Mouse (Mus musculus): Measurements from ENCODE around the gene C1galt1. TPM values are rescaled to one million over a fixed set of nuclear protein-coding genes. Genes with fewer than 3 reads are reported as not detected.

Gene C1galt1
- total RNA-seq (2014; rRNA removed) (16.8 and 19.9 TPM in 2 replicates), polyA plus RNA-seq (2015; fragmentation: Nextera tagmentation; extraction: Ambion mirVana) (1.4 and 1.5 TPM in 2 replicates)

DNA sequence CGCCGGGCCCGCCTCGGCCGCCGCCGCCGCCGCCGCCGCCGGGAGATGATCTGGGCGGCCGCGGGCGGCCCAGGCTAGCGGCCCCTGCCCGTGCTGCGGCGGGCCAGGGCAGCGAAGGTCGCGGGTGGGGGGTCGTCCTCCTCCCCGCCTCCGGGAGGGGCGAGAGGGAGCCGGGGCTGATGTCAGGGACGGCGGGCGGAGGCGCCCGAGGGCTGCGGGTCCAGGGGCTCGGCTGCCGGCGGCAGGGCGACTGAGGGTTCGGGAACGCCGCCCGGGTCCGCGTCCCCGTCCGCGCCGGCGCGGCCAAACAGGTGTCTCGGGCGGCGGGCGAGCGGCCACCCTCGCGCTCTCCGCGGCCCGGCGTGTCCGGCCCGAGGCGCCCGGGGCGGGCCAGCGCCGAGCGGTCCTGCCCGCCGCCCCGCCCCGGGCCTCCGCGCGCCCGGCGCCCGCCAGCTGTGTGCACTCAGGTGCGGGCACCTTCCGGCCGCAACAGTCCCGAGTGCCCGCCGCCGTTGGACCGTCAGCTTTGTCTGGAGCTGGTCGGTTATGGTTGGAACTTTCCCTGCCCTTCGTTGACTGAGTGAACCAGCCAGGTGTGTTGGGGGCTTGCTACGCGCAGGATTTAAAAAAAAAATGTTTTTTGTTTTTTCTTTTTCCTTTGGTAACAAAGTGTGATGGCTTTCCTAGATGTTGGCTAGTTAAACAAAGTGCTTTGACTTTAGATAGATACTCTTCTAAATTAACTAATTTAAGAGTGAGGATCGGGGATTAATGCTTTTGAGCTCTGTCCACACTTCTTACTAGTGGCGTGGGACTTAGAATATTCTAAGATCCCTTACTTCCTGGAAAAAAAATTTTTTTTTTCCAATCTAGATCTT, at the start of gene C1galt1:
Gene C1galt1 (plus strand): TSS at position 41 of the 878 bp plus-strand sequence.
- H3K36me3 ChIP-seq (ENCODE audit: insufficient read depth, low read length) = no peaks in the 10 kb centered on the region
- H3K27ac ChIP-seq (ENCODE audit: low read depth, low read length) = peak within 1 kb of the TSS; percentile 92
- H3K27me3 ChIP-seq (ENCODE audit: insufficient read depth, low read length) = no peaks in the 10 kb centered on the region
- TF ChIP-seq CTCF (IDR thresholded peaks at IDR 0.05) = no peak
- peak within 1 kb of the TSS; percentile 91 for H3K9ac ChIP-seq (replicated peaks; ENCODE audit: low read length, poor library complexity, severe bottlenecking)
- peaks cover 8% of the 10 kb centered on the region for H3K4me1 ChIP-seq (ENCODE audit: insufficient read depth, low read length)
- peak within 1 kb of the TSS; percentile 86 for H3K4me3 ChIP-seq (ENCODE audit: low read depth, low read length)
- no peaks in the 10 kb centered on the region for H3K9me3 ChIP-seq (ENCODE audit: low read length)
- ATAC-seq (ENCODE audit: low FRiP score) (peak; percentile 71), DNase-seq (ENCODE audit: low spot score) (no peak)
- H3K4me2 ChIP-seq (ENCODE audit: low read depth, low read length, poor library complexity, severe bottlenecking) = peak within 1 kb of the TSS; percentile 64
- under 1% methylated on average over 32 of the region's 93 CpGs for WGBS

DNA sequence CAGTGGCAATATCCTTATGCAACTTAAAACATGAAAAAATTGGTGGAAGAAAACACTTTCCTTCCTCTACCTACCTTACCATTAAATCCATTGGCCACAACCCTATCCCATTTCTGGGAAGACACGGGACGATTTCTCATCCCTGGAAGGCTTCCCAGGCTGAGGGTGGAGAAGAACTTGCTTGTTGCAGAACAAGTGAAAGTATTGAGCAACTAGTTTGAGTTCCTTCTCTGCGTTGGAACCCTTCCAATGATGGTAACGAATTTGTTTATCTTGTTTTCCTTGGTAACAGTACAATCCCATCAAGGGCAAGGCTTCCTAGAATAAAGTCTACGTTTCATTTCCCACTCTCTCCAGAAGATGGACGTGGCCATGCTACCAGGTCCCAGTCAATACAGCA, 44.7 kb upstream of the C1galt1 start:
- no peak overlapping the region for H3K4me3 ChIP-seq (ENCODE audit: low read depth, low read length)
- no peaks in the 10 kb centered on the region for H3K4me1 ChIP-seq (ENCODE audit: insufficient read depth, low read length)
- H3K9me3 ChIP-seq (ENCODE audit: low read length) = no peaks in the 10 kb centered on the region
- no peak for TF ChIP-seq CTCF (IDR thresholded peaks at IDR 0.05)
- ATAC-seq (ENCODE audit: low FRiP score) (no peak), DNase-seq (ENCODE audit: low spot score) (no peak)
- H3K4me2 ChIP-seq (ENCODE audit: low read depth, low read length, poor library complexity, severe bottlenecking) = no peak overlapping the region
- no peak overlapping the region for H3K27ac ChIP-seq (ENCODE audit: low read depth, low read length)
- no peaks in the 10 kb centered on the region for H3K36me3 ChIP-seq (ENCODE audit: insufficient read depth, low read length)
- 81% methylated on average over 6 of the region's 6 CpGs for WGBS
- no peak overlapping the region for H3K9ac ChIP-seq (replicated peaks; ENCODE audit: low read length, poor library complexity, severe bottlenecking)
- no peaks in the 10 kb centered on the region for H3K27me3 ChIP-seq (ENCODE audit: insufficient read depth, low read length)

DNA sequence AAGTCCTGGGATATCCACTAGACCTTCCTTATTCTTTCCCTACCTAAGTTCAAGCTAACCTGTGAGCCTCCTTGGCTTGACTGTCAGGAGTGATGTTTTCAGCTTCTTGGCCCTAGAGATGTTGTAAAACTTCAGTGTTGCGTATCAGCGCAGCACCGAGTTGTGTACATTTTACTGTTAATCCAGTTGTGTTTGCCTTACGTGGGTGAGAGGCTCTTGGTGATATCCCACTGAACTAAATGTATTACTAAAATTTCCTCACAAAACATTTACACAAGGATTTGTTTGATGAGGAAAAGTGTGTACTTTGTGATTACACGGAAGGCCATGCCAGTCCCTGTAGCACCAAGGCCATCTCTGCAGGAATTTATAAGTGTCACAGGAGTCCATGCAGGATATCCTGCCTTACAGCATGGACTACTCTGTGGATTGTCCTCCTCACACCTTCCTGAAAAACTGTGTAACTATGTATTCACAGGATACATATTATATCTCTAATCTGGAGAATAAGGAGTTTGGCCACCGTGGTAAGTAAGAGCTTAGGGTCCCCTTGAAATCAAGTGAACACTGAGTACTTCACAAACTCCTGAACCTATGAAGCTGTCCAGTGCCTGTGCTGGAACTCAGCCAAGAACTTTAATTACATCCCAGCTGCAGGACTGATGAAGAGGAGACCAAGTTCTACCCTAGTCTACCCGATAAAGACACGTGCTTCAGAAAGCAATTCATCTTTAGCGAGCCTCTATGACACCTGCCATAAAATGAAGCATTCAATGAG, 40.7 kb upstream of the C1galt1 start:
- Histone ChIP-seq H3K4me3 (ENCODE audit: low read depth, low read length) (no peak overlapping the region), H3K4me1 (ENCODE audit: insufficient read depth, low read length) (no peaks in the 10 kb centered on the region), H3K9ac (replicated peaks; ENCODE audit: low read length, poor library complexity, severe bottlenecking) (no peak overlapping the region), H3K27me3 (ENCODE audit: insufficient read depth, low read length) (no peaks in the 10 kb centered on the region), H3K27ac (ENCODE audit: low read depth, low read length) (no peak overlapping the region), H3K9me3 (ENCODE audit: low read length) (no peaks in the 10 kb centered on the region), H3K36me3 (ENCODE audit: insufficient read depth, low read length) (no peaks in the 10 kb centered on the region), H3K4me2 (ENCODE audit: low read depth, low read length, poor library complexity, severe bottlenecking) (no peak overlapping the region)
- 90% methylated on average over 9 of the region's 9 CpGs for WGBS
- DNase-seq (ENCODE audit: low spot score) = no peak
- ATAC-seq (ENCODE audit: low FRiP score) = no peak
- TF ChIP-seq CTCF (IDR thresholded peaks at IDR 0.05) = no peak

DNA sequence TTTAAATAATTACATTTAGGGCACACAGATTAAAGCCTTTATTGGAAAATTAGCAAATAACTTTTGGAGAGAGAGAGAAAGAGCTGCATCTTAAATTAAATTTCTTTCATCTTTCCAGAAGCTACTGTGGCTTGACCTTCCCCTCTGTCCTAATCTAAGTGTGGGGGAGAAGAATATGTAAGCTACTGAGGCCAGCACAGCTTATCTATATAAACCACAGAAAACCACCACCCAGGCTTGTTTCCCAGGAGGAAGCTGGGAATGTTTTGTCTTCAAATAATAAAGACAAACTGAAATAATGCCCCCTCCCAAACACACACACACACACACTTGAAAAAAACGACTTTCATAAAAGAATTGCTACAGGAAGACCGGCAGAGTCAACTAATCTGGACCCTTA, 30.5 kb upstream of the C1galt1 start:
- no peak for ATAC-seq (ENCODE audit: low FRiP score)
- no peak for DNase-seq (ENCODE audit: low spot score)
- Histone ChIP-seq H3K4me2 (ENCODE audit: low read depth, low read length, poor library complexity, severe bottlenecking) (no peak overlapping the region), H3K9me3 (ENCODE audit: low read length) (no peaks in the 10 kb centered on the region), H3K27ac (ENCODE audit: low read depth, low read length) (no peak overlapping the region), H3K9ac (replicated peaks; ENCODE audit: low read length, poor library complexity, severe bottlenecking) (no peak overlapping the region), H3K4me3 (ENCODE audit: low read depth, low read length) (no peak overlapping the region), H3K4me1 (ENCODE audit: insufficient read depth, low read length) (no peaks in the 10 kb centered on the region), H3K36me3 (ENCODE audit: insufficient read depth, low read length) (no peaks in the 10 kb centered on the region), H3K27me3 (ENCODE audit: insufficient read depth, low read length) (no peaks in the 10 kb centered on the region)
- TF ChIP-seq CTCF (IDR thresholded peaks at IDR 0.05) = no peak
- WGBS = 33% methylated on average over 2 of the region's 2 CpGs

- ATAC-seq (ENCODE audit: low FRiP score) = no peak
- WGBS = 72% methylated on average over 5 of the region's 5 CpGs
Observed at GRCm38 (mm10) chr6:7816233-7816632, 28.4 kb upstream of the C1galt1 start.

GRCm38 (mm10) chr6:7822688-7823087, 22.0 kb upstream of the C1galt1 start:
- no peak overlapping the region for H3K4me3 ChIP-seq (ENCODE audit: low read depth, low read length)
- 70% methylated on average over 6 of the region's 6 CpGs for WGBS
- TF ChIP-seq CTCF (IDR thresholded peaks at IDR 0.05) = no peak
- H3K9me3 ChIP-seq (ENCODE audit: low read length) = no peaks in the 10 kb centered on the region
- no peaks in the 10 kb centered on the region for H3K27me3 ChIP-seq (ENCODE audit: insufficient read depth, low read length)
- H3K36me3 ChIP-seq (ENCODE audit: insufficient read depth, low read length) = no peaks in the 10 kb centered on the region
- H3K4me1 ChIP-seq (ENCODE audit: insufficient read depth, low read length) = no peaks in the 10 kb centered on the region
- no peak for ATAC-seq (ENCODE audit: low FRiP score)
- H3K4me2 ChIP-seq (ENCODE audit: low read depth, low read length, poor library complexity, severe bottlenecking) = no peak overlapping the region
- no peak overlapping the region for H3K27ac ChIP-seq (ENCODE audit: low read depth, low read length)
- no peak overlapping the region for H3K9ac ChIP-seq (replicated peaks; ENCODE audit: low read length, poor library complexity, severe bottlenecking)
- DNase-seq (ENCODE audit: low spot score) = no peak

More at GRCm38 (mm10) chr6:7816233-7816632, 28.4 kb upstream of the C1galt1 start:
- no peak for TF ChIP-seq CTCF (IDR thresholded peaks at IDR 0.05)
- Histone ChIP-seq H3K9ac (replicated peaks; ENCODE audit: low read length, poor library complexity, severe bottlenecking) (no peak overlapping the region), H3K9me3 (ENCODE audit: low read length) (no peaks in the 10 kb centered on the region), H3K27me3 (ENCODE audit: insufficient read depth, low read length) (no peaks in the 10 kb centered on the region), H3K36me3 (ENCODE audit: insufficient read depth, low read length) (no peaks in the 10 kb centered on the region), H3K4me3 (ENCODE audit: low read depth, low read length) (no peak overlapping the region), H3K4me2 (ENCODE audit: low read depth, low read length, poor library complexity, severe bottlenecking) (no peak overlapping the region), H3K27ac (ENCODE audit: low read depth, low read length) (no peak overlapping the region), H3K4me1 (ENCODE audit: insufficient read depth, low read length) (no peaks in the 10 kb centered on the region)
- no peak for DNase-seq (ENCODE audit: low spot score)
